Mouse (Mus musculus): ENCODE data around the gene Trnau1ap. TPM values are rescaled to one million over a fixed set of nuclear protein-coding genes. Genes with fewer than 3 reads are reported as not detected.
A peak's percentile ranks its signal among the peaks of the same experiment; 100 is the strongest.

Trnau1ap gene
- polyA plus RNA-seq, 2 experiments, result 36.6 to 74.4 TPM

DNA sequence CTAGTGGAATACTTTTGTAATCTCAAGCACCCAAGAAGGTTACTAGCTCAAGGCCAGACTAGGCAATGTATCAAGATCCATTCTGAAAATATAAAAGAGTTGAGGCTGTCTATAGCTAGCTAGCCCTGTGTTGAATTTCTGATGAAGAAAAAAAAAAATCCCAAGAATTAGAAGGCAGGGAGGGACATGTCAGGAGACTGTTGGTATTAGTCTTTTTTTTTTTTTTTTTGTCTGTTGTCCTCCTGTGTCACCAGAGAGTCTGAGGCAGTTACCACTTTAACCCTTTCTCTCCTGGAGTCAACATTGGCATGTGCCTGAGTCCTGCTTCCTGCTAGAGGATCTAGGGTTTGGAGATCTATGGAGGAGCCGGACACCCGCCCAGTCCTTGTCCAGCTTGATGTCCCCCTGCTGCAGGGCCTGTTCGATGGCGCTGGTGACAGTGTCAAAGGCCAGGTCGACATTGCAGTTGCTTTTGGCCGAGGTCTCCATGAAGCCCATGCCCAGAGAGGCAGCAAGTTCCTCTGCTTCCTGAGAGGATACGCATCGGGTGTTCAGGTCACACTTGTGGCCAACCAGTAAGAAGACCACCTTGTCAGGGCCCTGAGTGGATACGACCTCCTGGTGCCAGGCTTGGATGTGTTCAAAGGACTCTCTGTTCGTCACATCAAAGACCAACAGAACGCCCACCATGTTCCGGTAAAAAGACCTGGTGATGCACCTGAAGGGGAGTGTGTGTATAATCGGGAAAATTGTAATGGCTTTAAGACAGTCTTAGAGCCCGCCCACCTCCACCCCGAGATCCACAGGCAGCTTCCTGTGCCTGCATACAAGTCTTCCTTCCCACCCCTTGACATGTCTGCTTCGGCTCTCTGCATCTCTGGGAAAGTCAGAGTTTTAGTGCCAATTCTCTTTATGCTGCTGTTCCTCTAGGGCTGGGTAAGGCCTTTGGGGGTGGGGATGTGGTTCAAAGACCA, 27.1 kb downstream of the Trnau1ap start:
- Histone ChIP-seq H3K4me2 (replicated peaks; ENCODE audit: low read depth, low read length, severe bottlenecking) (peak overlapping the region; percentile 67), H3K27me3 (ENCODE audit: control insufficient read depth, insufficient read depth, low read length) (no peaks in the 10 kb centered on the region), H3K4me1 (ENCODE audit: control insufficient read depth, insufficient read depth, low read length) (no peaks in the 10 kb centered on the region), H3K27ac (replicated peaks; ENCODE audit: low read depth, low read length) (peak overlapping the region; percentile 55; the same call in 1 of the 2 replicates), H3K9me3 (ENCODE audit: control insufficient read depth, low read length) (no peaks in the 10 kb centered on the region), H3K9ac (ENCODE audit: low read depth, low read length, severe bottlenecking) (peak overlapping the region; percentile 62), H3K4me3 (replicated peaks; ENCODE audit: low read length) (peak overlapping the region; percentile 46), H3K36me3 (ENCODE audit: control insufficient read depth, insufficient read depth, low read length) (no peaks in the 10 kb centered on the region)
- ATAC-seq (ENCODE audit: low FRiP score, low read depth) (0 out of 2 replicates have a peak, but pooled peaks have one; percentile 20), DNase-seq (ENCODE audit: low spot score) (no peak)
- WGBS, result 64% methylated on average over 16 of the region's 16 CpGs
- TF ChIP-seq POLR2A (IDR thresholded peaks at IDR 0.05; ENCODE audit: borderline replicate concordance, extremely low read depth, insufficient read depth, insufficient read length), result no peak

DNA sequence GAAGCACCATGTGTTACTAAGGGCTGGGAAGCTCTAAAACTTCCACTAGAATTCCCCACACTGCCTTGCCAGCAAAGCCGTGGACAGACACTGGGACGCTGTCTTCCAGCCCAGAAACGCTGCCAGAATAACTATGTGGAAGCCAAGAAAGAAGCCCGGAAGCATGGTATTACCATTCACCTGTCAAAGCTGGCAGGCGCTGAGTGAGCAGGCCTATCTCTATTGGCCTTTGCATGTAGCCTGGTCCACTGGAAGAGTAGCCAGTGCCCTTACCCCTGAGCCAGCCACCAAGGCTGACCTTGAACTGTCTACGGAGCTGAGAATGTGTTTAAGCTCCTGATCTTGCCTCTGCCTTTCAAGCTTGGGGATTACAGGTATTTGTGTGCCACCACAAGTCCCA, 27.9 kb downstream of the Trnau1ap start:
- no peak overlapping the region for H3K27ac ChIP-seq (replicated peaks; ENCODE audit: low read depth, low read length)
- no peaks in the 10 kb centered on the region for H3K27me3 ChIP-seq (ENCODE audit: control insufficient read depth, insufficient read depth, low read length)
- no peak overlapping the region for H3K4me3 ChIP-seq (replicated peaks; ENCODE audit: low read length)
- no peaks in the 10 kb centered on the region for H3K36me3 ChIP-seq (ENCODE audit: control insufficient read depth, insufficient read depth, low read length)
- no peaks in the 10 kb centered on the region for H3K4me1 ChIP-seq (ENCODE audit: control insufficient read depth, insufficient read depth, low read length)
- H3K9me3 ChIP-seq (ENCODE audit: control insufficient read depth, low read length), result no peaks in the 10 kb centered on the region
- DNase-seq (ENCODE audit: low spot score), result no peak
- no peak for TF ChIP-seq POLR2A (IDR thresholded peaks at IDR 0.05; ENCODE audit: borderline replicate concordance, extremely low read depth, insufficient read depth, insufficient read length)
- WGBS, result 85% methylated on average over 6 of the region's 6 CpGs
- no peak overlapping the region for H3K4me2 ChIP-seq (replicated peaks; ENCODE audit: low read depth, low read length, severe bottlenecking)
- ATAC-seq (ENCODE audit: low FRiP score, low read depth), result no peak
- no peak overlapping the region for H3K9ac ChIP-seq (ENCODE audit: low read depth, low read length, severe bottlenecking)

DNA sequence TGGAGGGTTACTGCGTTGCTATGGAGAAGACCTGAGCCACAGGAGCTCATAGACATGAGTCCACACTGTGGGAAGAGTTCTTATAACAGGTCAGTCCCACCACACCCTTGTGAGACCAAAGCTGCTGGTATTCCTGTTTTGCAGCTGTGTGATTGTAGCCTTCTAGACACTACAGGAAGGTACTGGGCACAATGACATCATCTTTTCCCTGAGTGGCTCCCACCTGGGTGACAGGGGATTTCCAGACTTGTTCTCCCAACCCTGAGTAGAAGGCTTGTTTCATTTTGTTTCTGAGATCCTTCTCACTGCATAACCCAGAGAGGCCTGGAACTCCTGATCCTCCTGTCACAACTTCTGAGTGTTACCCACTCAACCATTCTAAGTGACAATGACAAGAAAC, 29.5 kb downstream of the Trnau1ap start:
- Histone ChIP-seq H3K4me1 (ENCODE audit: control insufficient read depth, insufficient read depth, low read length) (no peaks in the 10 kb centered on the region), H3K27me3 (ENCODE audit: control insufficient read depth, insufficient read depth, low read length) (no peaks in the 10 kb centered on the region), H3K27ac (replicated peaks; ENCODE audit: low read depth, low read length) (no peak overlapping the region), H3K36me3 (ENCODE audit: control insufficient read depth, insufficient read depth, low read length) (no peaks in the 10 kb centered on the region), H3K4me2 (replicated peaks; ENCODE audit: low read depth, low read length, severe bottlenecking) (no peak overlapping the region), H3K9ac (ENCODE audit: low read depth, low read length, severe bottlenecking) (no peak overlapping the region), H3K4me3 (replicated peaks; ENCODE audit: low read length) (no peak overlapping the region), H3K9me3 (ENCODE audit: control insufficient read depth, low read length) (no peaks in the 10 kb centered on the region)
- no peak for TF ChIP-seq POLR2A (IDR thresholded peaks at IDR 0.05; ENCODE audit: borderline replicate concordance, extremely low read depth, insufficient read depth, insufficient read length)
- ATAC-seq (ENCODE audit: low FRiP score, low read depth) (no peak), DNase-seq (ENCODE audit: low spot score) (no peak)
- 90% methylated on average over 1 of the region's 1 CpGs for WGBS

- H3K4me2 ChIP-seq (replicated peaks; ENCODE audit: low read depth, low read length, severe bottlenecking), result no peak overlapping the region
- H3K9me3 ChIP-seq (ENCODE audit: control insufficient read depth, low read length), result no peaks in the 10 kb centered on the region
- TF ChIP-seq POLR2A (IDR thresholded peaks at IDR 0.05; ENCODE audit: borderline replicate concordance, extremely low read depth, insufficient read depth, insufficient read length), result no peak
- no peak overlapping the region for H3K27ac ChIP-seq (replicated peaks; ENCODE audit: low read depth, low read length)
- peaks cover 17% of the 10 kb centered on the region for H3K36me3 ChIP-seq (ENCODE audit: control insufficient read depth, insufficient read depth, low read length)
- H3K27me3 ChIP-seq (ENCODE audit: control insufficient read depth, insufficient read depth, low read length), result no peaks in the 10 kb centered on the region
- H3K4me3 ChIP-seq (replicated peaks; ENCODE audit: low read length), result no peak overlapping the region
- H3K9ac ChIP-seq (ENCODE audit: low read depth, low read length, severe bottlenecking), result no peak overlapping the region
- no peaks in the 10 kb centered on the region for H3K4me1 ChIP-seq (ENCODE audit: control insufficient read depth, insufficient read depth, low read length)
- ATAC-seq (ENCODE audit: low FRiP score, low read depth) (no peak), DNase-seq (ENCODE audit: low spot score) (no peak)
- WGBS, result 43% methylated on average over 8 of the region's 8 CpGs
Observed at GRCm38 (mm10) chr4:132295696-132296390, 33.5 kb downstream of the Trnau1ap start.

GRCm38 (mm10) chr4:132293682-132294240, 35.6 kb downstream of the Trnau1ap start:
- no peak overlapping the region for H3K4me2 ChIP-seq (replicated peaks; ENCODE audit: low read depth, low read length, severe bottlenecking)
- ATAC-seq (ENCODE audit: low FRiP score, low read depth) (no peak), DNase-seq (ENCODE audit: low spot score) (no peak)
- no peaks in the 10 kb centered on the region for H3K4me1 ChIP-seq (ENCODE audit: control insufficient read depth, insufficient read depth, low read length)
- no peak overlapping the region for H3K27ac ChIP-seq (replicated peaks; ENCODE audit: low read depth, low read length)
- no peak for TF ChIP-seq POLR2A (IDR thresholded peaks at IDR 0.05; ENCODE audit: borderline replicate concordance, extremely low read depth, insufficient read depth, insufficient read length)
- H3K9ac ChIP-seq (ENCODE audit: low read depth, low read length, severe bottlenecking), result no peak overlapping the region
- H3K27me3 ChIP-seq (ENCODE audit: control insufficient read depth, insufficient read depth, low read length), result no peaks in the 10 kb centered on the region
- WGBS, result 81% methylated on average over 7 of the region's 7 CpGs
- H3K36me3 ChIP-seq (ENCODE audit: control insufficient read depth, insufficient read depth, low read length), result peaks cover 28% of the 10 kb centered on the region
- no peak overlapping the region for H3K4me3 ChIP-seq (replicated peaks; ENCODE audit: low read length)
- no peaks in the 10 kb centered on the region for H3K9me3 ChIP-seq (ENCODE audit: control insufficient read depth, low read length)

All from limb, embryonic 14.5 days (tissue).